Mouse (Mus musculus): ENCODE measurements at regions not wholly inside any gene's neighbourhood (a gene's known extent, or its start where the extent isn't known, plus 50 kb on each side); places are given as distances from the start of the nearest gene placed in this dataset.

- H3K4me2 ChIP-seq (replicated peaks) = no peak overlapping the region
- WGBS = 75% methylated on average over 5 of the region's 5 CpGs
These were observed 58.0 kb upstream of the Serp2 start for GRCm38 (mm10) chr14:76614682-76615081.

GRCm38 (mm10) chr14:76613604-76614003, 56.9 kb upstream of the Serp2 start:
- Histone ChIP-seq H3K27ac (replicated peaks) (no peak overlapping the region), H3K9ac (no peak overlapping the region), H3K4me1 (peaks cover 25% of the 10 kb centered on the region), H3K36me3 (no peaks in the 10 kb centered on the region), H3K27me3 (no peaks in the 10 kb centered on the region), H3K4me2 (replicated peaks) (no peak overlapping the region), H3K4me3 (replicated peaks) (no peak overlapping the region), H3K9me3 (replicated peaks) (no peaks in the 10 kb centered on the region)
- ATAC-seq (ENCODE audit: insufficient number of reproducible peaks, low FRiP score, low TSS enrichment, low read depth) = no peak
- 88% methylated on average over 6 of the region's 6 CpGs for WGBS

More at GRCm38 (mm10) chr14:76614682-76615081, 58.0 kb upstream of the Serp2 start:
- no peaks in the 10 kb centered on the region for H3K27me3 ChIP-seq
- no peaks in the 10 kb centered on the region for H3K9me3 ChIP-seq (replicated peaks)
- H3K9ac ChIP-seq = no peak overlapping the region
- no peak overlapping the region for H3K27ac ChIP-seq (replicated peaks)
- ATAC-seq (ENCODE audit: insufficient number of reproducible peaks, low FRiP score, low TSS enrichment, low read depth) = no peak
- peaks cover 31% of the 10 kb centered on the region for H3K4me1 ChIP-seq
- H3K36me3 ChIP-seq = no peaks in the 10 kb centered on the region
- H3K4me3 ChIP-seq (replicated peaks) = no peak overlapping the region

GRCm38 (mm10) chr14:76610429-76611378, 54.0 kb upstream of the Serp2 start:
- Histone ChIP-seq H3K4me2 (replicated peaks) (no peak overlapping the region), H3K36me3 (no peaks in the 10 kb centered on the region), H3K27me3 (no peaks in the 10 kb centered on the region), H3K9ac (no peak overlapping the region), H3K9me3 (replicated peaks) (no peaks in the 10 kb centered on the region), H3K27ac (replicated peaks) (no peak overlapping the region), H3K4me1 (peaks cover 14% of the 10 kb centered on the region), H3K4me3 (replicated peaks) (no peak overlapping the region)
- WGBS = 47% methylated on average over 11 of the region's 11 CpGs
- peak; percentile 52; the same call in 1 of the 2 replicates for ATAC-seq (ENCODE audit: insufficient number of reproducible peaks, low FRiP score, low TSS enrichment, low read depth)

Data from embryonic facial prominence, embryonic 15.5 days (tissue).